Mouse (Mus musculus): ENCODE measurements at regions not wholly inside any gene's neighbourhood (a gene's known extent, or its start where the extent isn't known, plus 50 kb on each side); places are given as distances from the start of the nearest gene placed in this dataset.
A peak's percentile ranks its signal among the peaks of the same experiment; 100 is the strongest.

- Histone ChIP-seq H3K36me3 (ENCODE audit: control insufficient read depth, insufficient read depth, low read length) (no peaks in the 10 kb centered on the region), H3K79me2 (replicated peaks; ENCODE audit: control insufficient read depth, insufficient read depth, low read length) (no peaks in the 10 kb centered on the region), H3K27ac (no peak overlapping the region), H3K9ac (ENCODE audit: low read depth, low read length) (no peak overlapping the region), H3K27me3 (ENCODE audit: control insufficient read depth, insufficient read depth, low read length) (peaks cover 3% of the 10 kb centered on the region), H3K4me3 (no peak overlapping the region), H3K4me1 (ENCODE audit: control insufficient read depth, insufficient read depth, low read length) (peaks cover 2% of the 10 kb centered on the region; the same call in 1 of the 2 replicates)
- TF ChIP-seq EP300 (IDR thresholded peaks at IDR 0.05; ENCODE audit: insufficient read depth, low read depth, low read length) (no peak), CTCF (IDR thresholded peaks at IDR 0.05) (no peak), POLR2A (IDR thresholded peaks at IDR 0.05; ENCODE audit: insufficient read depth, low read depth, low read length) (no peak)
- intact Hi-C loops (cut with DNase I) = no loop called here
- 17% methylated on average over 23 of the region's 23 CpGs for WGBS
- no peak for DNase-seq
Measured at GRCm38 (mm10) chr5:37967106-37967913, 71.2 kb upstream of the Stx18 start.

GRCm38 (mm10) chr5:37963688-37964087 is 74.9 kb upstream of the Stx18 start:
- Histone ChIP-seq H3K27ac (no peak overlapping the region), H3K27me3 (ENCODE audit: control insufficient read depth, insufficient read depth, low read length) (peaks cover 3% of the 10 kb centered on the region), H3K4me3 (no peak overlapping the region), H3K4me1 (ENCODE audit: control insufficient read depth, insufficient read depth, low read length) (no peaks in the 10 kb centered on the region), H3K79me2 (replicated peaks; ENCODE audit: control insufficient read depth, insufficient read depth, low read length) (no peaks in the 10 kb centered on the region), H3K9ac (ENCODE audit: low read depth, low read length) (no peak overlapping the region), H3K36me3 (ENCODE audit: control insufficient read depth, insufficient read depth, low read length) (no peaks in the 10 kb centered on the region)
- intact Hi-C loops (cut with DNase I) = no loop called here
- TF ChIP-seq EP300 (IDR thresholded peaks at IDR 0.05; ENCODE audit: insufficient read depth, low read depth, low read length) (no peak), POLR2A (IDR thresholded peaks at IDR 0.05; ENCODE audit: insufficient read depth, low read depth, low read length) (no peak), CTCF (IDR thresholded peaks at IDR 0.05) (no peak)
- 45% methylated on average over 8 of the region's 8 CpGs for WGBS
- DNase-seq = no peak

GRCm38 (mm10) chr5:37962513-37962912 is 76.0 kb upstream of the Stx18 start:
- intact Hi-C loops (cut with DNase I) = no loop called here
- Histone ChIP-seq H3K4me3 (no peak overlapping the region), H3K27me3 (ENCODE audit: control insufficient read depth, insufficient read depth, low read length) (peaks cover 2% of the 10 kb centered on the region), H3K36me3 (ENCODE audit: control insufficient read depth, insufficient read depth, low read length) (no peaks in the 10 kb centered on the region), H3K4me1 (ENCODE audit: control insufficient read depth, insufficient read depth, low read length) (no peaks in the 10 kb centered on the region), H3K9ac (ENCODE audit: low read depth, low read length) (no peak overlapping the region), H3K79me2 (replicated peaks; ENCODE audit: control insufficient read depth, insufficient read depth, low read length) (no peaks in the 10 kb centered on the region), H3K27ac (no peak overlapping the region)
- WGBS = 49% methylated on average over 3 of the region's 3 CpGs
- TF ChIP-seq POLR2A (IDR thresholded peaks at IDR 0.05; ENCODE audit: insufficient read depth, low read depth, low read length) (no peak), EP300 (IDR thresholded peaks at IDR 0.05; ENCODE audit: insufficient read depth, low read depth, low read length) (no peak), CTCF (IDR thresholded peaks at IDR 0.05) (no peak)
- no peak for DNase-seq

GRCm38 (mm10) chr5:37960216-37960615 is 78.3 kb upstream of the Stx18 start:
- Histone ChIP-seq H3K79me2 (replicated peaks; ENCODE audit: control insufficient read depth, insufficient read depth, low read length) (no peaks in the 10 kb centered on the region), H3K36me3 (ENCODE audit: control insufficient read depth, insufficient read depth, low read length) (no peaks in the 10 kb centered on the region), H3K4me1 (ENCODE audit: control insufficient read depth, insufficient read depth, low read length) (no peaks in the 10 kb centered on the region), H3K27ac (no peak overlapping the region), H3K4me3 (no peak overlapping the region), H3K27me3 (ENCODE audit: control insufficient read depth, insufficient read depth, low read length) (no peaks in the 10 kb centered on the region), H3K9ac (ENCODE audit: low read depth, low read length) (no peak overlapping the region)
- no peak for DNase-seq
- TF ChIP-seq EP300 (IDR thresholded peaks at IDR 0.05; ENCODE audit: insufficient read depth, low read depth, low read length) (no peak), CTCF (IDR thresholded peaks at IDR 0.05) (no peak), POLR2A (IDR thresholded peaks at IDR 0.05; ENCODE audit: insufficient read depth, low read depth, low read length) (no peak)
- intact Hi-C loops (cut with DNase I) = no loop called here
- 74% methylated on average over 7 of the region's 7 CpGs for WGBS

GRCm38 (mm10) chr5:37952096-37952495 is 86.4 kb upstream of the Stx18 start:
- WGBS = 0% methylated on average over 1 of the region's 1 CpGs
- H3K27ac ChIP-seq = no peak overlapping the region
- no peaks in the 10 kb centered on the region for H3K79me2 ChIP-seq (replicated peaks; ENCODE audit: control insufficient read depth, insufficient read depth, low read length)
- no peak overlapping the region for H3K4me3 ChIP-seq
- H3K36me3 ChIP-seq (ENCODE audit: control insufficient read depth, insufficient read depth, low read length) = no peaks in the 10 kb centered on the region
- no peak overlapping the region for H3K9ac ChIP-seq (ENCODE audit: low read depth, low read length)
- H3K27me3 ChIP-seq (ENCODE audit: control insufficient read depth, insufficient read depth, low read length) = no peaks in the 10 kb centered on the region
- no peak for DNase-seq
- TF ChIP-seq POLR2A (IDR thresholded peaks at IDR 0.05; ENCODE audit: insufficient read depth, low read depth, low read length) = no peak
- peak; percentile 73 for TF ChIP-seq CTCF (IDR thresholded peaks at IDR 0.05)
- H3K4me1 ChIP-seq (ENCODE audit: control insufficient read depth, insufficient read depth, low read length) = no peaks in the 10 kb centered on the region
- intact Hi-C loops (cut with DNase I) = no loop called here

- no peak for TF ChIP-seq POLR2A (IDR thresholded peaks at IDR 0.05; ENCODE audit: insufficient read depth, low read depth, low read length)
- no peak for TF ChIP-seq EP300 (IDR thresholded peaks at IDR 0.05; ENCODE audit: insufficient read depth, low read depth, low read length)
- no peak for TF ChIP-seq CTCF (IDR thresholded peaks at IDR 0.05)
- 10% methylated on average over 2 of the region's 2 CpGs for WGBS
- no peaks in the 10 kb centered on the region for H3K79me2 ChIP-seq (replicated peaks; ENCODE audit: control insufficient read depth, insufficient read depth, low read length)
- intact Hi-C loops (cut with DNase I) = no loop called here
- peak; percentile 20 to 21 for DNase-seq
- no peak overlapping the region for H3K27ac ChIP-seq
- H3K4me1 ChIP-seq (ENCODE audit: control insufficient read depth, insufficient read depth, low read length) = no peaks in the 10 kb centered on the region
- no peaks in the 10 kb centered on the region for H3K36me3 ChIP-seq (ENCODE audit: control insufficient read depth, insufficient read depth, low read length)
- H3K9ac ChIP-seq (ENCODE audit: low read depth, low read length) = no peak overlapping the region
- H3K4me3 ChIP-seq = no peak overlapping the region
- H3K27me3 ChIP-seq (ENCODE audit: control insufficient read depth, insufficient read depth, low read length) = no peaks in the 10 kb centered on the region
Measured at GRCm38 (mm10) chr5:37932760-37933122, 105.8 kb upstream of the Stx18 start.

Data from heart, adult 2 months (tissue).